In genomic region chr14:62248345-62248744, GRCm38 (mm10) we compare ENCODE assay signal across 21 mouse cellular contexts. TPM values are rescaled to one million over a fixed set of nuclear protein-coding genes. Genes with fewer than 3 reads are reported as not detected.
"Had no signal": no experiment of that assay in that cellular context is flagged by ENCODE, and none has a peak within 500 bp of the region (broad histone marks: within the 10 kb centered on the region; RNA-seq: fewer than 3 reads in every experiment).

No protein-coding gene starts in this region.

- H3K4me3 ChIP-seq: kidney, embryonic 15.5 days; left cerebral cortex, adult 2 months; limb, embryonic 12.5 days; limb, embryonic 15.5 days; liver, embryonic 13.5 days; megakaryocyte, embryonic 14.5 days; midbrain, embryonic 10.5 days; midbrain, embryonic 13.5 days; myocyte; neural tube, embryonic 13.5 days had no signal

- DNase-seq: kidney, adult 8-10 months; layer of hippocampus, postnatal 36 days; liver, embryonic 13.5 days; lung, adult 2 months; lung, postnatal 14 days; retina, postnatal 1 day; thymus, adult 2 months; thymus, postnatal 14 days; thymus, postnatal 4 days had no signal

- H3K4me1 ChIP-seq: limb, embryonic 15.5 days; liver, embryonic 13.5 days; neural tube, embryonic 13.5 days had no signal

- H3K36me3 ChIP-seq: kidney, embryonic 15.5 days; limb, embryonic 12.5 days; limb, embryonic 15.5 days; liver, embryonic 13.5 days; midbrain, embryonic 10.5 days; midbrain, embryonic 13.5 days; neural tube, embryonic 13.5 days had no signal

- H3K27me3 ChIP-seq: kidney, embryonic 15.5 days; limb, embryonic 12.5 days; limb, embryonic 15.5 days; liver, embryonic 13.5 days; megakaryocyte, embryonic 14.5 days; midbrain, embryonic 13.5 days; neural tube, embryonic 13.5 days had no signal

- H3K27ac ChIP-seq: kidney, embryonic 15.5 days; left cerebral cortex, adult 2 months; limb, embryonic 12.5 days; liver, embryonic 13.5 days; midbrain, embryonic 10.5 days; midbrain, embryonic 13.5 days; neural tube, embryonic 13.5 days; stomach, postnatal 0 days had no signal

RNA-seq across cellular contexts. Expression of gene Dleu7, which starts 44.5 kb away (rescaled TPM):
- total RNA-seq: monocyte, adult 5-6 weeks; neutrophil, adult 5-6 weeks had no signal
- polyA plus RNA-seq: lung, adult 2 months had no signal
